Comparison of ENCODE assay signal across 10 mouse cellular contexts in genomic region chr1:90566664-90567440, GRCm38 (mm10). TPM values are rescaled to one million over a fixed set of nuclear protein-coding genes. Genes with fewer than 3 reads are reported as not detected.
DNase-seq lines count a peak whose midpoint lies in the region; ATAC-seq and TF ChIP-seq lines count a peak whose summit lies in the region.
"Had no signal": no experiment of that assay in that cellular context is flagged by ENCODE, and none has a peak within 500 bp of the region (broad histone marks: within the 10 kb centered on the region; RNA-seq: fewer than 3 reads in every experiment).

No protein-coding gene starts in this region.

- H3K36me3 ChIP-seq in heart, embryonic 12.5 days = no peaks in the 10 kb centered on the region
- no peaks in the 10 kb centered on the region for H3K36me3 ChIP-seq in embryonic facial prominence, embryonic 12.5 days
- no peaks in the 10 kb centered on the region for H3K36me3 ChIP-seq in hindbrain, embryonic 14.5 days (replicated peaks; ENCODE audit: control insufficient read depth, insufficient read depth)
- H3K36me3 ChIP-seq: liver, embryonic 12.5 days had no signal

- 77% methylated on average over 15 of the region's 15 CpGs for WGBS in heart, embryonic 12.5 days
- WGBS in embryonic facial prominence, embryonic 12.5 days = 63% methylated on average over 15 of the region's 15 CpGs
- 40% methylated on average over 15 of the region's 15 CpGs for WGBS in hindbrain, embryonic 14.5 days

- H3K9ac ChIP-seq in heart, embryonic 12.5 days = no peak overlapping the region
- no peak overlapping the region for H3K9ac ChIP-seq in embryonic facial prominence, embryonic 12.5 days
- 0 out of 2 replicates have a peak overlapping the region, but pooled peaks have one; percentile 17 for H3K9ac ChIP-seq in hindbrain, embryonic 14.5 days
- H3K9ac ChIP-seq: liver, embryonic 12.5 days had no signal

- no peak for TF ChIP-seq CTCF in layer of hippocampus, adult 2 months (conservative IDR thresholded peaks at IDR 0.05)

- no peak overlapping the region for H3K4me2 ChIP-seq in heart, embryonic 12.5 days
- no peak overlapping the region for H3K4me2 ChIP-seq in embryonic facial prominence, embryonic 12.5 days (replicated peaks)
- H3K4me2 ChIP-seq in hindbrain, embryonic 14.5 days (replicated peaks) = no peak overlapping the region
- H3K4me2 ChIP-seq: liver, embryonic 12.5 days had no signal

- H3K4me1 ChIP-seq in heart, embryonic 12.5 days (replicated peaks) = no peaks in the 10 kb centered on the region
- H3K4me1 ChIP-seq in embryonic facial prominence, embryonic 12.5 days = peaks cover 12% of the 10 kb centered on the region; the same call in 1 of the 2 replicates
- H3K4me1 ChIP-seq in hindbrain, embryonic 14.5 days (replicated peaks; ENCODE audit: control insufficient read depth, insufficient read depth, low read length) = peaks cover 9% of the 10 kb centered on the region; the same call in 1 of the 2 replicates
- H3K4me1 ChIP-seq: liver, embryonic 12.5 days had no signal

- ATAC-seq in heart, embryonic 12.5 days (ENCODE audit: insufficient number of reproducible peaks, low FRiP score) = no peak
- ATAC-seq in embryonic facial prominence, embryonic 12.5 days (ENCODE audit: insufficient number of reproducible peaks, insufficient read depth, low FRiP score, low TSS enrichment) = 0 out of 2 replicates have a peak, but pooled peaks have one; percentile 47
- ATAC-seq in hindbrain, embryonic 14.5 days (ENCODE audit: low FRiP score) = no peak
- ATAC-seq: liver, embryonic 12.5 days had no signal

- H3K27ac ChIP-seq in heart, embryonic 12.5 days (ENCODE audit: poor library complexity, severe bottlenecking) = no peak overlapping the region
- H3K27ac ChIP-seq in embryonic facial prominence, embryonic 12.5 days = 0 out of 2 replicates have a peak overlapping the region, but pooled peaks have one; percentile 43
- no peak overlapping the region for H3K27ac ChIP-seq in hindbrain, embryonic 14.5 days
- no peak overlapping the region for H3K27ac ChIP-seq in layer of hippocampus, adult 2 months
- H3K27ac ChIP-seq: liver, embryonic 12.5 days had no signal

- peaks cover 11% of the 10 kb centered on the region for H3K9me3 ChIP-seq in heart, embryonic 12.5 days (replicated peaks)
- H3K9me3 ChIP-seq in embryonic facial prominence, embryonic 12.5 days = no peaks in the 10 kb centered on the region
- H3K9me3 ChIP-seq in hindbrain, embryonic 14.5 days (ENCODE audit: control insufficient read depth, low read length) = no peaks in the 10 kb centered on the region; the same call in 1 of the 2 replicates
- H3K9me3 ChIP-seq: liver, embryonic 12.5 days had no signal

- no peak overlapping the region for H3K4me3 ChIP-seq in heart, embryonic 12.5 days
- H3K4me3 ChIP-seq in embryonic facial prominence, embryonic 12.5 days = no peak overlapping the region
- H3K4me3 ChIP-seq in hindbrain, embryonic 14.5 days (replicated peaks; ENCODE audit: low read length) = no peak overlapping the region
- H3K4me3 ChIP-seq in layer of hippocampus, adult 2 months = no peak overlapping the region
- H3K4me3 ChIP-seq: liver, embryonic 12.5 days had no signal

- DNase-seq in heart, adult 8-10 months (ENCODE audit: low spot score) = peak; percentile 13
- peak; percentile 50 for DNase-seq in hindbrain, embryonic 14.5 days (ENCODE audit: low spot score)
- DNase-seq in kidney, postnatal 4 days = peak; percentile 55 to 63
- DNase-seq in right cerebral cortex, adult 18-20 months = no peak
- DNase-seq in cerebellum, postnatal 36 days = no peak
- DNase-seq in layer of hippocampus, adult 2 months (ENCODE audit: low spot score in 2 of 2) = no peak
- DNase-seq: cerebellum, adult 11-12 months had no signal

- H3K27me3 ChIP-seq in heart, embryonic 12.5 days (replicated peaks) = no peaks in the 10 kb centered on the region
- no peaks in the 10 kb centered on the region for H3K27me3 ChIP-seq in embryonic facial prominence, embryonic 12.5 days
- H3K27me3 ChIP-seq in hindbrain, embryonic 14.5 days (ENCODE audit: control insufficient read depth, insufficient read depth, low read length) = no peaks in the 10 kb centered on the region
- H3K27me3 ChIP-seq: liver, embryonic 12.5 days had no signal

RNA-seq across cellular contexts. Expression of gene Cops8, which starts 35.9 kb away (rescaled TPM):
- total RNA-seq in heart, adult 8-10 months (2022) = 100 to 1,000 TPM in 3 of 4 experiments, 10 to 100 TPM in 1; 94.8 to 119 (median 109) TPM
- 131 and 136 TPM in 2 replicates for polyA plus RNA-seq in heart, embryonic 12.5 days (2016; fragmentation: Nextera tagmentation; extraction: Ambion mirVana)
- 184 and 190 TPM in 2 replicates for polyA plus RNA-seq in embryonic facial prominence, embryonic 12.5 days (2016; fragmentation: Nextera tagmentation; extraction: Ambion mirVana)
- polyA plus RNA-seq in hindbrain, embryonic 14.5 days (2014; fragmentation: Nextera tagmentation; extraction: Ambion mirVana) = 177 and 179 TPM in 2 replicates
- total RNA-seq in layer of hippocampus, adult 2 months (2021) = 100 to 1,000 TPM; 109 to 122 TPM

Comparison
In these comparisons a context has a peak if more than half of its experiments do, and no peak if none do; other contexts are left out.
1. DNase-seq: peak in heart, adult 8-10 months (single experiment), hindbrain, embryonic 14.5 days (single experiment) and kidney, postnatal 4 days (2 of 2); none in right cerebral cortex, adult 18-20 months (single experiment), cerebellum, postnatal 36 days (0 of 2) and layer of hippocampus, adult 2 months (0 of 2).